10 mouse cellular contexts compared by ENCODE assay signal in genomic region chr16:44629296-44630275, GRCm38 (mm10).
DNase-seq lines count a peak whose midpoint lies in the region; ATAC-seq and TF ChIP-seq lines count a peak whose summit lies in the region.
"Had no signal": no experiment of that assay in that cellular context is flagged by ENCODE, and none has a peak within 500 bp of the region (broad histone marks: within the 10 kb centered on the region; RNA-seq: fewer than 3 reads in every experiment).

No protein-coding gene starts in this region.

- H3K27ac ChIP-seq in heart, adult 2 months, result no peak overlapping the region
- H3K27ac ChIP-seq in limb, embryonic 15.5 days, result peak overlapping the region; percentile 94

- H3K4me3 ChIP-seq in heart, adult 2 months, result no peak overlapping the region
- no peak overlapping the region for H3K4me3 ChIP-seq in limb, embryonic 15.5 days

- H3K79me2 ChIP-seq in heart, adult 2 months (replicated peaks; ENCODE audit: control insufficient read depth, insufficient read depth, low read length), result no peaks in the 10 kb centered on the region

- no peaks in the 10 kb centered on the region for H3K27me3 ChIP-seq in heart, adult 2 months (ENCODE audit: control insufficient read depth, insufficient read depth, low read length)
- no peaks in the 10 kb centered on the region for H3K27me3 ChIP-seq in limb, embryonic 15.5 days

- no peak overlapping the region for H3K9ac ChIP-seq in heart, adult 2 months (ENCODE audit: low read depth, low read length)
- H3K9ac ChIP-seq in limb, embryonic 15.5 days, result no peak overlapping the region

- no peak for TF ChIP-seq EP300 in heart, adult 2 months (IDR thresholded peaks at IDR 0.05; ENCODE audit: insufficient read depth, low read depth, low read length)

- no peaks in the 10 kb centered on the region for H3K36me3 ChIP-seq in heart, adult 2 months (ENCODE audit: control insufficient read depth, insufficient read depth, low read length)
- no peaks in the 10 kb centered on the region for H3K36me3 ChIP-seq in limb, embryonic 15.5 days

- ATAC-seq in limb, embryonic 15.5 days (ENCODE audit: insufficient number of reproducible peaks, low FRiP score, low TSS enrichment, low read depth), result no peak
- no peak for ATAC-seq in megakaryocyte progenitor cell, adult 5-6 weeks (replicated peaks; ENCODE audit: poor library complexity)
- ATAC-seq: hindbrain, embryonic 16.5 days had no signal

- no peaks in the 10 kb centered on the region for H3K9me3 ChIP-seq in limb, embryonic 15.5 days

- no peak for TF ChIP-seq CTCF in heart, adult 2 months (IDR thresholded peaks at IDR 0.05)

- intact Hi-C loops in heart, postnatal 10 days (cut with DNase I), result loop anchor here (5.0 kb wide), 1 partner anchor 72 kb away; the partner anchor contains the start of gene Boc
- intact Hi-C loops in heart, adult 2 months (cut with DNase I), result no loop called here

- WGBS in heart, adult 2 months, result 68% methylated on average over 8 of the region's 8 CpGs
- 46% methylated on average over 8 of the region's 8 CpGs for WGBS in limb, embryonic 15.5 days

- peak; percentile 16 to 21 for DNase-seq in heart, postnatal 10 days
- no peak for DNase-seq in heart, adult 2 months
- DNase-seq in embryo, embryonic 11 days, result peak; percentile 65
- DNase-seq in kidney, adult 11 months, result peak; percentile 43
- no peak for DNase-seq in c-Kit-positive CD71-positive TER-119-positive erythroid progenitor cells, embryonic 14.5 days (ENCODE audit: low spot score)
- DNase-seq in right cerebral cortex, adult 2 months (ENCODE audit: low spot score in 2 of 2), result no peak
- DNase-seq: right cerebral cortex, adult 18-20 months had no signal

- no peak overlapping the region for H3K4me2 ChIP-seq in limb, embryonic 15.5 days

- H3K4me1 ChIP-seq in heart, adult 2 months (ENCODE audit: control insufficient read depth, insufficient read depth, low read length), result peaks cover 9% of the 10 kb centered on the region
- H3K4me1 ChIP-seq in limb, embryonic 15.5 days, result peaks cover 61% of the 10 kb centered on the region

- no peak for TF ChIP-seq POLR2A in heart, adult 2 months (IDR thresholded peaks at IDR 0.05; ENCODE audit: insufficient read depth, low read depth, low read length)

Comparison
In these comparisons a context has a peak if more than half of its experiments do, and no peak if none do; other contexts are left out.
1. DNase-seq: peak in heart, postnatal 10 days (2 of 2), embryo, embryonic 11 days (single experiment) and kidney, adult 11 months (single experiment); none in heart, adult 2 months (0 of 2), c-Kit-positive CD71-positive TER-119-positive erythroid progenitor cells, embryonic 14.5 days (single experiment) and right cerebral cortex, adult 2 months (0 of 2).